Mouse (Mus musculus) ES-E14 (cell line): ENCODE data around the gene Zfp609. TPM values are rescaled to one million over a fixed set of nuclear protein-coding genes. Genes with fewer than 3 reads are reported as not detected.
"Not testable (repeated sequence)": the region's sequence is repeated elsewhere in the genome, so short reads cannot be mapped to it uniquely, and the experiment has no call there.

Experiments
- DNase-seq: peaks from one replicate; pipeline ENCODE4 v3.0.0-alpha.2; 2013; ENCODE audit warnings: low read depth, low spot score
- H3K27ac ChIP-seq: 2 replicates; pipeline ENCODE4 v1.5.1; 2012; ENCODE audit warnings: low read depth, mild to moderate bottlenecking, low read length, moderate library complexity, mixed read lengths; ENCODE audit not compliant: poor library complexity, insufficient read depth, severe bottlenecking
- H3K36me3 ChIP-seq: 2 replicates; pipeline ENCODE4 v1.6.1; 2012; ENCODE audit warnings: mild to moderate bottlenecking, low read length, moderate library complexity, mixed read lengths; ENCODE audit not compliant: control insufficient read depth, poor library complexity, insufficient read depth, severe bottlenecking
- H3K4me1 ChIP-seq, 2 experiments: fragments of 150-350 bp in 1 of 2; sonication (generic) in 1 of 2; 2 replicates each; pipeline ENCODE4 v1.6.1; 2012; ENCODE audit warnings: low read length in 2 of 2, mild to moderate bottlenecking in 1 of 2, mixed read lengths in 1 of 2; ENCODE audit not compliant: control insufficient read depth in 2 of 2, insufficient read depth in 2 of 2, poor library complexity in 1 of 2
- H3K4me3 ChIP-seq, 2 experiments: fragments of 150-350 bp in 1 of 2; sonication (generic) in 1 of 2; 2 replicates each; pipeline ENCODE4 v1.5.1; 2012; ENCODE audit warnings: low read length in 2 of 2, low read depth in 1 of 2, mild to moderate bottlenecking in 1 of 2, mixed read lengths in 1 of 2; ENCODE audit not compliant: insufficient read depth in 1 of 2, poor library complexity in 1 of 2, severe bottlenecking in 1 of 2
- H3K9ac ChIP-seq: 2 replicates; pipeline ENCODE4 v1.6.1; 2012; ENCODE audit warnings: low read depth, mild to moderate bottlenecking, low read length, mixed read lengths; ENCODE audit not compliant: poor library complexity, insufficient read depth, severe bottlenecking
- H3K9me3 ChIP-seq: fragments of 150-350 bp; sonication (generic); 2 replicates; pipeline ENCODE4 v1.6.1; 2012; ENCODE audit warnings: low read depth, mild to moderate bottlenecking, low read length; ENCODE audit not compliant: control insufficient read depth, insufficient read depth
- CHD2 ChIP-seq: IDR thresholded peaks from 2 replicates; pipeline ENCODE4 v1.6.1; 2014; ENCODE audit warnings: mild to moderate bottlenecking, low read depth, low read length, inconsistent platforms
- HCFC1 ChIP-seq: IDR thresholded peaks from 2 replicates; pipeline ENCODE4 v1.6.1; 2012; ENCODE audit warnings: low read length, inconsistent platforms, borderline replicate concordance; ENCODE audit not compliant: insufficient read depth
- MAFK ChIP-seq: IDR thresholded peaks from 2 replicates; pipeline ENCODE4 v1.6.1; 2014; ENCODE audit warnings: mild to moderate bottlenecking, low read depth, low read length, inconsistent platforms; ENCODE audit not compliant: insufficient read depth
- ZC3H11A ChIP-seq: IDR thresholded peaks from 2 replicates; pipeline ENCODE4 v1.6.1; 2012; ENCODE audit warnings: low read depth, mild to moderate bottlenecking, inconsistent platforms, low read length, borderline replicate concordance
- ZNF384 ChIP-seq: IDR thresholded peaks from 2 replicates; pipeline ENCODE4 v1.6.1; 2012; ENCODE audit warnings: low read depth, low read length, inconsistent platforms
- in situ Hi-C, 2 experiments: fragments of 600-800 bp; cut with MboI; formaldehyde crosslinking; loops; one replicate each; pipeline ENCODE4 v1.15.1; 2025; ENCODE audit warnings: low sequenced_read_pairs in 2 of 2, inconsistent platforms in 1 of 2; ENCODE audit not compliant: unreplicated experiment in 2 of 2
- total RNA-seq: library from RNA; depleted of rRNA; stranded (reverse); fragments of 300-350 nt; gene quantifications from 2 replicates; pipeline ENCODE4 v1.2.3, GENCODE M21; 2012

Gene Zfp609
- total RNA-seq, 1 experiment, result 9.9 TPM

DNA sequence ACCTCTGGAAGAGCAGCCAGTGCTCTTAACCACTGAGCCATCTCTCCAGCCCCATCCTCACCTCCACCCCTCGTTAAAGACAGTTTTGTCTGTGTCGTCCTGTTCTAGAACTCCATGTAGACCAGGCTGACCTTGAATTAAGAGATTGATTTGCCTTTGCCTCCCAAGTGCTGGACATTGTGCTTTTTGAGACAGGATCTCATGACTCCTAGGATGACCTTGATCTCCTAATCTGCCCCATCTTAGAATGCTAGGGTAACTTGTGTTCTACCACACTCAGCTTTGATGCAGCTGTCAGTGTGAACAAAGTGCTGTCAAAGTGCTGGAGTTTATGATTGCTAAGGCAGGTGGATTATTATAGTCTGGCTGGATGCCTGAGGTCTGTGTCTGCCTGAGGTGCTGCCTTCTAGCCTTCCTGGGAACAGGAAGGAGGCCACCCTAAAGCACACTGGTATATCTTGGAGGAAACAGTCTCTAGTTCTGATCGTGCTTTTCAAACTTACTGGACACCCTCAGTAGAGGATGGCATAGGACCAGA lies 172.6 kb downstream of the Zfp609 start:
- no peak for DNase-seq
- no peak overlapping the region for H3K9ac ChIP-seq
- no peaks in the 10 kb centered on the region for H3K9me3 ChIP-seq
- H3K4me3 ChIP-seq, result no peak overlapping the region
- peaks cover 45% of the 10 kb centered on the region for H3K36me3 ChIP-seq
- peaks cover 0 to 9% of the 10 kb centered on the region in 2 experiments; a peak in 1 of 4 replicates for H3K4me1 ChIP-seq
- in situ Hi-C loops, result no loop called here
- TF ChIP-seq MAFK (no peak), HCFC1 (no peak), ZNF384 (no peak), ZC3H11A (no peak), CHD2 (no peak)
- H3K27ac ChIP-seq, result no peak overlapping the region

DNA sequence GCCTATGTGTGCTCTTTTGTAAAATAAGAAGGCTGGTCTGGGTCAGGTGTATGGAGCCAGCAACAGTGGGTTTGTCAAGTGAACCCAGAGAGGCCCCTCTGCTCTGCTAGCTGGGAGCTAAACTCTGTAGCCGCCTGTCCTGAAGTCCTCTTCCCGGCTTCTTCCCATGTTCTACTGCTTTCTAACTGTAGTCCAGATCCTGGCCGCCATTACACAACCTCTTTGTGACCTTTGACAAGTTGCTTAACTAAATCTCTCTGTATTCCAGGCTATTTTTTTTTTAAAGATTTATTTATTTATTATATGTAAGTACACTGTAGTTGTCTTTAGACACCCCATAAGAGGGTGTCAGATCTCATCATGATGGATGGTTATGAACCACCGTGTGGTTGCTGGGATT lies 173.6 kb downstream of the Zfp609 start:
- H3K9ac ChIP-seq, result no peak overlapping the region

DNA sequence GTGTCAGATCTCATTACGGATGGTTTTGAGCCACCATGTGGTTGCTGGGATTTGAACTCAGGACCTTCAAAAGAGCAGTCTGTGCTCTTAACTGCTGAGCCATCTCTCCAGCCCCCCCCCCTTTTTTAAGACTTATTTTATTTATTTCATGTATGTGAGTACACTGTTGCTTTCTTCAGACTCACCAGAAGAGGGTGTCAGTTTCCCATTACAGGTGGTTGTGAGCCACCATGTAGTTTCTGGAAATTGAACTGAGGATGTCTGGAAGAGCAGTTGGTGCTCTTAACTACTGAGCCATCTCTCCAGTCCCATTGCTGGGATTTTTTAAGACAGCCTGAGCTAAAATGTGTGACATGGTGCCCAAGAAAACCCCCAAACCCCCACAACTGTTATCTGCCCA lies 175.4 kb downstream of the Zfp609 start:
- H3K9me3 ChIP-seq, H3K4me3 ChIP-seq, in situ Hi-C loops, H3K27ac ChIP-seq, DNase-seq, H3K4me1 ChIP-seq, H3K9ac ChIP-seq: not testable (repeated sequence)
- H3K36me3 ChIP-seq, result peaks cover 31% of the 10 kb centered on the region

More for the DNA sequence above, 173.6 kb downstream of the Zfp609 start:
- TF ChIP-seq MAFK (no peak), ZNF384 (no peak), CHD2 (no peak), ZC3H11A (no peak), HCFC1 (no peak)
- H3K27ac ChIP-seq, result no peak overlapping the region
- H3K36me3 ChIP-seq, result peaks cover 38% of the 10 kb centered on the region
- no peak overlapping the region for H3K4me3 ChIP-seq
- DNase-seq, result no peak
- in situ Hi-C loops, result no loop called here
- H3K4me1 ChIP-seq, result peaks cover 0 to 8% of the 10 kb centered on the region in 2 experiments; a peak in 1 of 4 replicates
- H3K9me3 ChIP-seq, result no peaks in the 10 kb centered on the region

DNA sequence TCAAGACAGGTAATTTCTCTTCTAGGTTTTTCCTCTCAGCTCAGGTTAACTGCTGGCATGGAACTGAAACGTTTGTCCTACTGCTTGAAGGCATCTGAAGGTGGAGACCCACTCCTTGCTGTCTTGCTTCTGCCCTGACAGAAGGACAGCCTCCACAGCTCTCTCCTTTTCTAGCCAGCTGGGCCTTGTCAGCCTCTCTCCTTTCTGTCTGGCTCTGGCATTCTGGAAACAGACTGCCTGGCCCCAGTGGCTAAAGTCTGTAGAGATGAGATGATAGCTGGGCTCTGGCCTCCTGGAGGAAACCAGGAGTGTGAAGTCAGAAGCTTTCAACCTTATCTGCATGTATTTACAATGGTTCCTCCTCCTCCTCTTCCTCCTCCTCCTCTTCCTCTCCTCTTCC lies 177.4 kb downstream of the Zfp609 start:
- H3K9ac ChIP-seq, result no peak overlapping the region
- peaks cover 6 to 23% of the 10 kb centered on the region in 2 experiments; a peak in 3 of 4 replicates for H3K4me1 ChIP-seq
- in situ Hi-C loops, result no loop called here
- H3K4me3 ChIP-seq, result no peak overlapping the region
- no peak overlapping the region for H3K27ac ChIP-seq
- H3K9me3 ChIP-seq, result no peaks in the 10 kb centered on the region
- DNase-seq, result no peak
- H3K36me3 ChIP-seq, result peaks cover 29% of the 10 kb centered on the region; the same call in 1 of the 2 replicates
- TF ChIP-seq ZNF384, result no peak
- no peak for TF ChIP-seq HCFC1
- no peak for TF ChIP-seq ZC3H11A
- TF ChIP-seq CHD2, result no peak

DNA sequence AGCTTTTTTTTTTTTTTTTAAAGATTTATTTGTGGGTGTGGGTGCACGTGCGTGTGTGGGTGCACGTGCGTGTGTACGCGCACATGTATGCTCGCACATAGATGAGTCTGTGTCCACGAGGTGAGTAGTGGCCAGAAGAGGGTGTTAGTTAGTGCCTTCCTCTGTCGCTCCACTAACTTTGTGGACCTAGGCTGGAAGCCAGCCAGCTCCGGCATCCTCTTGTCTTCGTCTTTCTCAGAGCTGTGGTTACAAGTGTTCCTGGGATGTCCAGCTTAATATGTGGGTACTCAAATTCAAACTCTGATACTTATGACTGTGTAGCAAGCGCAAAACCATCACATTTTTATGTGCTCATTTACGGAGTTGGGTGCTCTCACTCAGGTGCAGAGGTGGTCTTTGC lies 178.6 kb downstream of the Zfp609 start:
- no peak overlapping the region for H3K9ac ChIP-seq
- peaks cover 7 to 26% of the 10 kb centered on the region in 2 experiments for H3K4me1 ChIP-seq
- no peak for DNase-seq
- H3K9me3 ChIP-seq, result no peaks in the 10 kb centered on the region
- H3K27ac ChIP-seq, result no peak overlapping the region
- no peak for TF ChIP-seq HCFC1
- no peak for TF ChIP-seq MAFK
- TF ChIP-seq ZNF384, result no peak
- H3K4me3 ChIP-seq, result no peak overlapping the region
- in situ Hi-C loops, result no loop called here
- H3K36me3 ChIP-seq, result peaks cover 32% of the 10 kb centered on the region; the same call in 1 of the 2 replicates
